8 mouse cellular contexts compared by ENCODE assay signal in genomic region chr9:119401351-119401750, GRCm38 (mm10). TPM values are rescaled to one million over a fixed set of nuclear protein-coding genes. Genes with fewer than 3 reads are reported as not detected.
A peak's percentile ranks its signal among the peaks of the same experiment; 100 is the strongest.
DNase-seq lines count a peak whose midpoint lies in the region; ATAC-seq and TF ChIP-seq lines count a peak whose summit lies in the region.

No protein-coding gene starts in this region.

- TF ChIP-seq POLR2A in kidney, adult 2 months (IDR thresholded peaks at IDR 0.05; ENCODE audit: low read depth, low read length), result no peak
- TF ChIP-seq POLR2A in bone marrow, adult 2 months (IDR thresholded peaks at IDR 0.05; ENCODE audit: borderline replicate concordance, control insufficient read depth, low read depth, low read length), result no peak
- TF ChIP-seq POLR2A in lung, adult 2 months (IDR thresholded peaks at IDR 0.05; ENCODE audit: borderline replicate concordance, extremely low read depth, low read depth, low read length), result no peak
- no peak for TF ChIP-seq POLR2A in olfactory bulb, adult 2 months (IDR thresholded peaks at IDR 0.05; ENCODE audit: insufficient read depth, low read depth, low read length)

- no peaks in the 10 kb centered on the region for H3K9me3 ChIP-seq in heart, embryonic 16.5 days (replicated peaks; ENCODE audit: control insufficient read depth, low read length)

- peak overlapping the region; percentile 61 for H3K4me3 ChIP-seq in kidney, adult 2 months (ENCODE audit: insufficient read depth, low read depth, low read length)
- peak overlapping the region; percentile 42 for H3K4me3 ChIP-seq in bone marrow, adult 2 months (replicated peaks; ENCODE audit: control insufficient read depth, low read depth, low read length)
- H3K4me3 ChIP-seq in heart, embryonic 16.5 days (ENCODE audit: low read length), result peak overlapping the region; percentile 87
- peak overlapping the region; percentile 76 for H3K4me3 ChIP-seq in lung, adult 2 months (replicated peaks; ENCODE audit: extremely low read depth, low read depth, low read length)
- H3K4me3 ChIP-seq in olfactory bulb, adult 2 months (ENCODE audit: insufficient read depth, low read depth, low read length), result peak overlapping the region; percentile 96

- H3K4me1 ChIP-seq in kidney, adult 2 months (ENCODE audit: control insufficient read depth, insufficient read depth, low read length), result peaks cover 9% of the 10 kb centered on the region
- peaks cover 1% of the 10 kb centered on the region; the same call in 1 of the 2 replicates for H3K4me1 ChIP-seq in bone marrow, adult 2 months (ENCODE audit: control insufficient read depth, insufficient read depth, low read length)
- H3K4me1 ChIP-seq in heart, embryonic 16.5 days (ENCODE audit: control insufficient read depth, insufficient read depth, low read length), result peaks cover 10% of the 10 kb centered on the region
- H3K4me1 ChIP-seq in lung, adult 2 months (ENCODE audit: control insufficient read depth, insufficient read depth, low read length), result peaks cover 7% of the 10 kb centered on the region
- peaks cover 18% of the 10 kb centered on the region for H3K4me1 ChIP-seq in olfactory bulb, adult 2 months (ENCODE audit: control insufficient read depth, insufficient read depth, low read length)

- no peak for ATAC-seq in heart, embryonic 16.5 days (replicated peaks; ENCODE audit: extremely low read depth, insufficient read depth, low FRiP score)

- peak overlapping the region; percentile 2; the same call in 1 of the 2 replicates for H3K27ac ChIP-seq in kidney, adult 2 months (ENCODE audit: insufficient read depth, low read depth, low read length)
- no peak overlapping the region for H3K27ac ChIP-seq in bone marrow, adult 2 months (ENCODE audit: control insufficient read depth, insufficient read depth, low read depth, low read length, poor library complexity)
- peak overlapping the region; percentile 52; the same call in 1 of the 2 replicates for H3K27ac ChIP-seq in heart, embryonic 16.5 days (ENCODE audit: low read length)
- no peak overlapping the region for H3K27ac ChIP-seq in olfactory bulb, adult 2 months (ENCODE audit: insufficient read depth, low read depth, low read length)

- DNase-seq in kidney, adult 2 months, result no peak
- DNase-seq in kidney, postnatal 10 days, result no peak
- no peak for DNase-seq in lung, adult 2 months
- DNase-seq in spleen, adult 18-20 months, result no peak
- no peak for DNase-seq in cerebellum, postnatal 10 days

- H3K9ac ChIP-seq in heart, embryonic 16.5 days (ENCODE audit: low read length), result peak overlapping the region; percentile 67

- H3K27me3 ChIP-seq in kidney, adult 2 months (replicated peaks; ENCODE audit: control insufficient read depth, insufficient read depth, low read length), result no peaks in the 10 kb centered on the region
- no peaks in the 10 kb centered on the region for H3K27me3 ChIP-seq in heart, embryonic 16.5 days (ENCODE audit: control insufficient read depth, insufficient read depth, low read length)

- no peaks in the 10 kb centered on the region for H3K36me3 ChIP-seq in kidney, adult 2 months (ENCODE audit: control insufficient read depth, insufficient read depth, low read length)
- H3K36me3 ChIP-seq in heart, embryonic 16.5 days (ENCODE audit: control insufficient read depth, insufficient read depth), result no peaks in the 10 kb centered on the region

- peak overlapping the region; percentile 81 for H3K4me2 ChIP-seq in heart, embryonic 16.5 days (ENCODE audit: low read depth, low read length)

- WGBS in kidney, adult 2 months, result 0% methylated on average over 7 of the region's 7 CpGs
- WGBS in bone marrow, adult 2 months, result 0% methylated on average over 7 of the region's 7 CpGs
- WGBS in heart, embryonic 16.5 days, result 3% methylated on average over 7 of the region's 7 CpGs
- WGBS in lung, adult 2 months, result 2% methylated on average over 7 of the region's 7 CpGs
- WGBS in olfactory bulb, adult 2 months, result under 1% methylated on average over 7 of the region's 7 CpGs

- TF ChIP-seq CTCF in kidney, adult 2 months (conservative IDR thresholded peaks at IDR 0.05; ENCODE audit: insufficient read depth, insufficient read length, low read depth, low read length), result no peak
- TF ChIP-seq CTCF in bone marrow, adult 2 months (IDR thresholded peaks at IDR 0.05; ENCODE audit: control insufficient read depth, insufficient read depth, low read length), result no peak
- no peak for TF ChIP-seq CTCF in lung, adult 2 months (IDR thresholded peaks at IDR 0.05; ENCODE audit: insufficient read depth, low read length)
- TF ChIP-seq CTCF in olfactory bulb, adult 2 months (IDR thresholded peaks at IDR 0.05; ENCODE audit: insufficient read depth, low read depth, low read length), result no peak

RNA-seq across cellular contexts. Expression of gene Acvr2b, which starts 0.6 kb away (rescaled TPM):
- polyA plus RNA-seq in kidney, adult 2 months (2012; rRNA removed), result 6.2 and 7.7 TPM in 2 replicates
- polyA plus RNA-seq in bone marrow, adult 2 months (2011; ENCODE audit: insufficient read depth, insufficient read length, low replicate concordance, missing spikeins), result 0.47 and 2.8 TPM in 2 replicates
- 7.3 and 8.6 TPM in 2 replicates for polyA plus RNA-seq in heart, embryonic 16.5 days (2015; fragmentation: Nextera tagmentation; extraction: Ambion mirVana)
- polyA plus RNA-seq in lung, adult 2 months (2012; rRNA removed), result 11.4 and 11.8 TPM in 2 replicates
- not detected in 2 replicates for polyA plus RNA-seq in olfactory bulb, adult 2 months (2012; ENCODE audit: insufficient read depth, insufficient read length, low replicate concordance, missing spikeins)

RNA-seq across cellular contexts. Expression of gene Slc22a14, which starts 36.0 kb away (rescaled TPM):
- 1.7 and 2.1 TPM in 2 replicates for polyA plus RNA-seq in kidney, adult 2 months (2012; rRNA removed)
- 2.0 and 8.0 TPM in 2 replicates for polyA plus RNA-seq in bone marrow, adult 2 months (2011; ENCODE audit: insufficient read depth, insufficient read length, low replicate concordance, missing spikeins)
- 0.20 TPM in 1 of 2 replicates, not detected in the other for polyA plus RNA-seq in heart, embryonic 16.5 days (2015; fragmentation: Nextera tagmentation; extraction: Ambion mirVana)
- 0.80 and 0.99 TPM in 2 replicates for polyA plus RNA-seq in lung, adult 2 months (2012; rRNA removed)
- not detected in 2 replicates for polyA plus RNA-seq in olfactory bulb, adult 2 months (2012; ENCODE audit: insufficient read depth, insufficient read length, low replicate concordance, missing spikeins)

RNA-seq across cellular contexts. Expression of gene Exog, which starts 43.4 kb away (rescaled TPM):
- polyA plus RNA-seq in kidney, adult 2 months (2012; rRNA removed), result 1.7 and 2.2 TPM in 2 replicates
- polyA plus RNA-seq in bone marrow, adult 2 months (2011; ENCODE audit: insufficient read depth, insufficient read length, low replicate concordance, missing spikeins), result 2.3 and 3.2 TPM in 2 replicates
- 10.7 and 11.1 TPM in 2 replicates for polyA plus RNA-seq in heart, embryonic 16.5 days (2015; fragmentation: Nextera tagmentation; extraction: Ambion mirVana)
- polyA plus RNA-seq in lung, adult 2 months (2012; rRNA removed), result 1.8 and 3.2 TPM in 2 replicates
- not detected in 2 replicates for polyA plus RNA-seq in olfactory bulb, adult 2 months (2012; ENCODE audit: insufficient read depth, insufficient read length, low replicate concordance, missing spikeins)

RNA-seq across cellular contexts. Expression of gene Xylb, which starts 44.2 kb away (rescaled TPM):
- polyA plus RNA-seq in kidney, adult 2 months (2012; rRNA removed), result 449 and 451 TPM in 2 replicates
- 1.5 and 2.3 TPM in 2 replicates for polyA plus RNA-seq in bone marrow, adult 2 months (2011; ENCODE audit: insufficient read depth, insufficient read length, low replicate concordance, missing spikeins)
- 1.00 and 1.1 TPM in 2 replicates for polyA plus RNA-seq in heart, embryonic 16.5 days (2015; fragmentation: Nextera tagmentation; extraction: Ambion mirVana)
- polyA plus RNA-seq in lung, adult 2 months (2012; rRNA removed), result 6.7 and 7.0 TPM in 2 replicates
- polyA plus RNA-seq in olfactory bulb, adult 2 months (2012; ENCODE audit: insufficient read depth, insufficient read length, low replicate concordance, missing spikeins), result not detected in 2 replicates

Comparison
In these comparisons a context has a peak if more than half of its experiments do, and no peak if none do; other contexts are left out.
1. H3K27ac ChIP-seq: peak in kidney, adult 2 months (single experiment) and heart, embryonic 16.5 days (single experiment); none in bone marrow, adult 2 months (single experiment) and olfactory bulb, adult 2 months (single experiment).
2. H3K4me3 ChIP-seq: peak in every context shown above with its lines; median percentile 96 in olfactory bulb, adult 2 months; 87 in heart, embryonic 16.5 days; 76 in lung, adult 2 months; 61 in kidney, adult 2 months; 42 in bone marrow, adult 2 months.